Mouse (Mus musculus) layer of hippocampus, adult 18-20 months (tissue): ENCODE measurements around the gene Maats1. TPM values are rescaled to one million over a fixed set of nuclear protein-coding genes. Genes with fewer than 3 reads are reported as not detected.

ENCODE experiments used
- total RNA-seq, 2 experiments: library from RNA; stranded (reverse); gene quantifications; 2 replicates each; pipeline ENCODE4 v1.2.3; 2021

Maats1 gene
- total RNA-seq, 2 experiments from 2014 or later: 1.1 to 1.5 TPM

Other genes starting within 250 kb of the Maats1 start
- gene Nr1i2, start 47.3 kb downstream of the Maats1 start, total RNA-seq: not detected
- gene Cox17, start 4.8 kb upstream of the Maats1 start, total RNA-seq: 100 to 1,000 TPM; 136 to 147 TPM
- not detected for gene Gm21987, start 4.9 kb upstream of the Maats1 start, total RNA-seq
- gene Popdc2, start 20.1 kb upstream of the Maats1 start, total RNA-seq: under 1 TPM; 0.20 to 0.66 TPM
- gene Pla1a, start 91.0 kb upstream of the Maats1 start, total RNA-seq: 1 to 10 TPM in 1 of 2 experiments, under 1 TPM in 1; 0.61 to 1.1 TPM
- gene Adprh, start 110.6 kb upstream of the Maats1 start, total RNA-seq: 10 to 100 TPM; 57.1 to 57.6 TPM
- under 1 TPM; 0.46 to 0.50 TPM for gene Cd80, start 113.4 kb upstream of the Maats1 start, total RNA-seq
- gene Timmdc1, start 180.5 kb upstream of the Maats1 start, total RNA-seq: 10 to 100 TPM; 29.1 to 29.5 TPM
- 10 to 100 TPM; 48.8 to 49.6 TPM for gene Poglut1, start 208.1 kb upstream of the Maats1 start, total RNA-seq
- 10 to 100 TPM; 24.4 to 24.8 TPM for gene Tmem39a, start 216.6 kb upstream of the Maats1 start, total RNA-seq